Mouse (Mus musculus) 416B (cell line): Measurements from ENCODE around the gene Btbd2.
"Not testable (repeated sequence)": the region's sequence is repeated elsewhere in the genome, so short reads cannot be mapped to it uniquely, and the experiment has no call there.

Experiments used
- DNase-seq: peaks from one replicate; pipeline ENCODE4 v3.0.0; 2011; ENCODE audit warnings: low read depth

The Btbd2 gene

GRCm38 (mm10) chr10:80669737-80670485 is 13.0 kb upstream of the Btbd2 start:
- DNase-seq: no peak

DNA sequence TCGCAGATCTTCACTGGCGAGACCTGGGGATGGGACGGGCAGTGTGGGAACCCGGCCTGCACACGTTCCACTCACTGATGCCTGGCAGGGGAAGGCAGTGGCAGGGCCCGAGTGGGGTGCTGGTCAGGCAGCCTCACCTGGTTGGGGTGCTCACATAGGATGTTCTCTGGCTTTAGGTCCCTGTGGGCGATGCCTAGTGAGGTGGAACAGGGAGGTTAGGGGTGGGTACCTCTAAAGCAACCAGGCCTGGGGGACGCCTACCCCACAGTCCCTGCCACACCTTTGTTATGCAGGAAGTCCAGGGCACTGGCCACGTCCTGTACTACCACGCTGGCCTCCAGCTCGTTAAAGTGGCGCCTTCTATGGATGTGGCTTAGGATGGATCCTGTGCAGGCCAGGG is 12.1 kb upstream of the Btbd2 start:
- no peak for DNase-seq

DNA sequence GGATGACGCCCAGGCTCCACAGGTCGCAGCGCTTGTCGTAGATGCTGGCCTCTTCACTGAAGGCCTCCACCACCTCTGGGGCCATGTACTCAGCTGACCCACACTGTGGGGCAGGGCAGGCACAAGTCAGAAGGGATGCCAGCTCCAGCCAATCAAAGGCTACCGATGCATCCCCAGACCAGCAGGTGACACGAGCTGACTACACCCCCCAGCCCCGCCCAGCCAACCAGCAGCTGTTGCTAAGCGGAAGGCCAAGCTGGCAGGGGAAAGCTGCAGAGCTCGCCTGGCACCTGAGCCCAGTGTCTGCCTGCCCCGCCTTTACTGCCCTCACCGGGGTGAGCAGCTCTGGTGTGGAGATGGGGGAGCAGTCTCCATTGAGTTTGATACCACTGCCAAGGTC is 11.7 kb upstream of the Btbd2 start:
- DNase-seq: no peak

DNA sequence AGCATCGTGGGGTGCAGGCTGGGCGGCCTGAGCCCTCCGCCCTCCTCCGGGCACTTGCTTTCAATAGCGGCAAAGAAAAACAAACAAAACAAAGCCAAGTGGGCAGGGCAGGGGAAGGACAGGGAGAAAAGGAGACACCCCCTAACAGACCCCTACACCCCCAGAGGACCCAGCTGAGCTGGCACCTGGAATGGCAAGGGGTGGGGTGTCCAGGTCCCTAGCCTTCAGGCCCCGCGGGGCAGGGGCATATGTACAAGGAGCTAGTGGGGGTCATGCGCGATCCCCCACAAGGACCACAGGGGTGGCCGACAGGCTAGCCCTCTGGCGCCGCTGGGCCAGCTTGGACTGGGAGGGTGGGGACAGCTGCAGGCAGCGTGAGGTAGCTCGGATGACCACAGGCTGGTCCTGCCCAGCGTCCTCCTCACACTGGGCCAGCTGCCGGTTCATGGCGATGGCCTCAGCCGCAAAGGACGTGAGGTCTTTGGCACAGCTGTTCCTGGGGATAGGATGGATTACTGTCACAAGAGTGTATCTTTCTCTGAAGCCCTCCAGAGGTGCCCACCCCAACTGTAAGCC is 10.1 kb upstream of the Btbd2 start:
- no peak for DNase-seq

DNA sequence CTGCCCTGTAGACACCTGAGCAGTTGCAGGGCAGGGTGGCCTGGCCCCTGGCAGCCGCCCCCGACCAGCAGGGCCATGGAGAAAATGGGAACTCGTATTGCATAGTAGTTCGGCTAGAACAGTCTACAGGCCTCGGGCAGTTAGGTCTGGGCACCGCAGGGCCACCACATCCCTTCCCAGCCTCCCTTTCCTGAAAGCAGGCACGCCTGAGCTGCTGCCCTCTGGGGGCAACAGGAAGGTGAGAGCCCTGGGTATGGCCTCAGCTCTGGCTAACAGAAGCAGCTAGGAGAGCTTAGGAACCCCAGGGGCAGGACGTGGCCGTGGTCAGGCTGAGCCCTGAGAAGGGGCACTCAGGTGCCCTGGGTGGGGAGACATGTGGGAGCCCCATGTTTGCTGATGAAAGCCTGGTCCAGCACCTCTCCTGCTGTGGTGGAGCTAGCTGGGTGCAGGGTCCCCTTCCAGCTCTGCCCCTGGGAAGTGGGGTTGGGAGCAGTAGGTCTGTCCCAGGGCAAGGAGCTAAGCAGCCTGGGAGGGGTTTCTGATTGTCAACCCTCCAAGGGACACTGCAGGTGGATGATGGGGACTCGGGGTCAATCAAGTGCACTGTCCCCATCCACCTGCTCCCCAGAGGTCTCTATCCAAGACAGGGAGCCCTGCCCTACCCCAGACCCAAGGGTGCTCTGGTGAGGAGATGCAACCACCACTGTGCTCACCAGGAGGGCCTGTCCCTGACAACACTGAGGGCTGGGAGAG is 9.3 kb upstream of the Btbd2 start:
- DNase-seq: peak; percentile 68

GRCm38 (mm10) chr10:80665459-80665858 is 8.6 kb upstream of the Btbd2 start:
- no peak for DNase-seq

- peak; percentile 84 for DNase-seq
Observed at GRCm38 (mm10) chr10:80665016-80665380, 8.1 kb upstream of the Btbd2 start.

DNA sequence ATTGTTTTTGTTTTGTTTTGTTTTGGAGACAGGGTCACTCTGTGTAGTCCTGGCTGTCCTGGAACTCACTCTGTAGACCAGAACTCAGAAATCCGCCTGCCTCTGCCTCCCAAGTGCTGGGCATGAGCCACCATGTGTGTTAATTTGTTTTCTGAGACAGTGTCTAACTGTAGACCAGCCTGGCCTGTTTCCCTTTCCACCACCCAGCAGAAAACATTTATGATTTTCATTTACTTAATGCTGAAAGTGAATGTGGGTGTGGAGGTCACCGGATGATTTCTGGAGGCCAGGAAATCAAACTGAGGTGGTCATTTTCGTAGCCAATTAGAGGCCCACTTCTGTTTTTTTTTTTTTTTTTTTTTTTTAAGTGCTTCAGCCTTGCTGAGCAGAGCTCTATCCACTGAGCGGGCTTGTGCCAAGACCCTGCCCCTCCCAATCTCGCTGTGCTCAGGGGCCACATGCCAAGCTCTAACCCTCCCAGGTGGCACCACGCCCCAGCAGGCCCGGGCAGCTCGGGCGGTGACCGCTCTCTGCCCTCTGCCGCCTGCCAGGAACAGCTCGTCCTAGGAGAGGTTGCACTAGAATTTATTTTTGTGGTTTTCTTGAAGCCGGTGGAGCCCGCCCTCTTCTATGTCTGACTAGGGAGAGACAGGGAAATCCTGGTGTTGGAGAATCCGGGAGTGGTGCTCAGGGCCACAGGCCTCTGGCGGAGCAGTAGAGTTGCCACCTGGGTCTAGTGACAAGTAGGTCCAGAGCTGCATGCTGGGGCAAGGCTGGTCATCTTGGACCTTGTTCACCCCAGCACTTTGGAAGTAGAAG is 7.5 kb upstream of the Btbd2 start:
- peak; percentile 88 for DNase-seq

- DNase-seq: peak; percentile 30
Observed at GRCm38 (mm10) chr10:80663485-80664196, 6.8 kb upstream of the Btbd2 start.

DNA sequence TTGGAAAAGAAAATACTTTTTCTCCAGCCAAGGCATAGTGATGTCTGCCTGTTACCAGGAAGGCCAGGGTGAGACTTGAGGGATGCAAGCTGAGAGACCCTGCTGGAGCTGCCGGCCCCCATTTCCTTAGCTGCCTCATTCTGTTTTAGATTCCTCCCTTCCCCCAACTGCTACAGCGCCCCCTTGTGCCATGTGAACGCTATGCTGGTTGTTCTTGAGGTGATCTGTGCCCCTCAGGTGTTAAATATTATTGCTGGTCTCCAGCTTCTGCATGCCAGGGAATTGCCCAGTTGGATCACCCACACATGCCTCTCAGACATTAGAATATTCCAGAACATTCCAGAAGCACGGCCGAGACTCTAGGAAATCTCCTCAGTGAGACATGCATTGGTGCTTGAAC is 4.3 kb upstream of the Btbd2 start:
- peak; percentile 73 for DNase-seq

GRCm38 (mm10) chr10:80659213-80659612 is 2.3 kb upstream of the Btbd2 start:
- DNase-seq: peak; percentile 73

GRCm38 (mm10) chr10:80658841-80659202 is 2.0 kb upstream of the Btbd2 start:
- peak; percentile 59 for DNase-seq

DNA sequence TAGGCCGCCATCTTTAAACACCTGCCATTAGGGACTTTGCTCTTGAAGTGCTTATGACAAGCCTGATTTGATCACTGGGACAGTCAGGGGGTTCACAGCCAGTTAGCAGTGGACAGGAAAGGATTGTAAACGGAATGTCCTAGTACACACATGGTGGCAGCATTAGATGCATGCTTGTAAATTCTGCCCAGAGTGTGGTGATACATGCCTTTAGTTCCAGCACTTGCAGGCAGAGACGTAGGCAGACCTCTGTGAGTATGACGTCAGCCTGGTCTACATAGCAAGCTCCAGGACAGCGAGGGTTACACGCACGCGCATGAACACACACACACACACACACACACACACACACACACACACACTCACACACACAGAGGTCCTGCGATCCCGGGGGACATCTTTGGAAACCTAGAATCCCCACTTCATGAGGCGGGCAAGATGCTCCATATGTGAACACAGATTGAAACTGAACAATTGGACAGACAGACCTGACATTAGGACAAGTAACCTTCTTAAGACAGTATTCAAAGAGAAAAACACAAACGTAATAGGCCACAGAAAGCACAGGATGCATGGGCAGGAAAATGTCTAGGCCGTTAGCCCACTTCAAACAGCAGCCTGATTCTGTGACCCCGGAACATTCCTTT is 1.4 kb upstream of the Btbd2 start:
- no peak for DNase-seq

GRCm38 (mm10) chr10:80656130-80656862 is 575 bp downstream of the Btbd2 start:
- peak; percentile 99 for DNase-seq

DNA sequence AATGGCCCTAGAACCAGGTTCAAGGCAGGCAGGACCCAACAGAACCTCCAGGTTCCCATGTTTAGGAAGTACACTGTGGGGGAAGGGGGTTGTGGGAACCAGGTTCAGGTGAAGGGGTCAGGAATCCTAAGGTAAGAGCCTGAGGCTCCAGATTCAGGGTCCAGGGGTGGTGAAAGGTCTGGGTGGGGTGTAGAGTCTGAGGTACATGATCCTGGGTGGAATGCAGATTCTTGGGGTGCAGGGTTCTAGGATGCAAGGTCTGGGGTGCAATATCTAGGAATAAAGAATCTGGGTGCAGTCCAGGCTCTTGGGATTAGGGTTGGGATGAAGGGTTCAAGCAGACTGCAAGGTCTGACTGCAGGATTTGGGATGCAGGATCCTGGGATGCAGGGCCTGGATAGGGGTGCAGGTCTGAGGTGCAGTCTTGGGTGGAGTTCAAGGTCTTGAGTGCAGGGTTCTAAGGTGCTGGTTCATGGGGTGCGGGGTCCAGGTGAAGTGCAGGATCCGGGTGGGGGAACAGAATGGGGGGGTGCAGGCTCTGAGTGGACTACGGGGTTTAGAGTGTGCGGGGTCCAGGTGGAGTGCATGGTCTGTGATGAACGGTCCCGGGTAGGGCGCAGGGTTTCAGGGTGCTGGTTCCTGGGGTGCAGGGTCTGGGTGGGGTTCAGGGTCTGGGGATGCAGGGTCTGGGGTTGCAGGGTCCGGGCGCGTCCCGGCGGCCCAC is 1.3 kb downstream of the Btbd2 start:
- DNase-seq: no peak

- no peak for DNase-seq
Observed at GRCm38 (mm10) chr10:80654866-80655265, 2.0 kb downstream of the Btbd2 start.

GRCm38 (mm10) chr10:80653156-80653720 is 3.6 kb downstream of the Btbd2 start:
- peak; percentile 62 for DNase-seq

DNA sequence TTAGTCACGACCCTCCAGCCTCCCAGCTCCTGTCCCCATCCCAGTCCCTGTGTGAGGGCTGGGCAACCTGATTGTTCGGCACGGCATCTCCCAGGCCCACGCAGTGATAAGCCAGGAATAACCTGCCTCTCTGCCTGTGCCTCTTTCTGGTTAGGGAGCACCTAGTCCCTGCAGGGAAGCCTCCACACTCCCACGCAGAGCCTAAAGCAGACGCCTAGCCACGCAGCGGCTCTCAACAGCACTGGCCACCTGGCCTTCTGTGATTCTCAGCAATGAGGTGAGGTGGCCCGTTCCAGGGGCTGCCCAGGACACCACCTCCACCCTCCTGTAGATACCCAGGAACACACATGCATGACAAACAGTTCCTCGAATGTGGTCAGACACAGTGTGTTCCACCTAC is 6.5 kb downstream of the Btbd2 start:
- DNase-seq: no peak

DNA sequence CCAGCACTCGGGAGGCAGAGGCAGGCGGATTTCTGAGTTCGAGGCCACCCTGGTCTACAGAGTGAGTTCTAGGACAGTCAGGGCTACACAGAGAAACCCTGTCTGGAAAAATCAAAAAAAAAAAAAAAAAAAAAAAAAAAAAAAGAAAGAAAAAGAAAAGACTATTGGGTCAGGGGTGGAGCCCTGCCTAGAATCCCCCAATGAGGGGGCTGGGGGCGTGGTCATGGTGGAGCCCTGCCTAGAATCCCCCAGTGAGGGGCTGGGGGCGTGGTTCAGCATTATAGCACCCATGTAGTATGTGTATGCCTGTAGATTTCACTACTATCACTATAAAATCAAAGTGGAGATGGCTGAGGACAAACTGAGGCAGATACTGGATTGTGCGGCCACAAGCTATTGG is 7.0 kb downstream of the Btbd2 start:
- not testable (repeated sequence) for DNase-seq

GRCm38 (mm10) chr10:80646936-80647335 is 9.9 kb downstream of the Btbd2 start:
- DNase-seq: no peak
